Mouse (Mus musculus) liver, adult 2 months (tissue): ENCODE measurements at regions not wholly inside any gene's neighbourhood (a gene's known extent, or its start where the extent isn't known, plus 50 kb on each side); places are given as distances from the start of the nearest gene placed in this dataset.

Experiments
- CTCF ChIP-seq: fragments of 200-500 bp; IDR thresholded peaks from 2 replicates; pipeline ENCODE4 v1.5.1; 2011; ENCODE audit warnings: low read depth, low read length, control low read depth
- POLR2A ChIP-seq: fragments of 200-500 bp; IDR thresholded peaks from 2 replicates; pipeline ENCODE4 v1.6.1; 2011; ENCODE audit warnings: low read length, control low read depth; ENCODE audit not compliant: insufficient read depth; ENCODE audit errors: extremely low read depth

- no peak for TF ChIP-seq CTCF
- TF ChIP-seq POLR2A = no peak
These were observed 71.1 kb upstream of the Chd2 start for GRCm38 (mm10) chr7:73612752-73613092.
